Mouse (Mus musculus) mouse trophoblast stem cell (cell line): ENCODE data around the gene Higd2a.

Source experiments
- in situ Hi-C, 2 experiments: fragments of 300-500 bp; cut with MseI, MboI; formaldehyde crosslinking; loops; 2 replicates in 1 of 2; 3 replicates in 1 of 2; pipeline ENCODE4 v1.15.1; 2025

Gene Higd2a

DNA sequence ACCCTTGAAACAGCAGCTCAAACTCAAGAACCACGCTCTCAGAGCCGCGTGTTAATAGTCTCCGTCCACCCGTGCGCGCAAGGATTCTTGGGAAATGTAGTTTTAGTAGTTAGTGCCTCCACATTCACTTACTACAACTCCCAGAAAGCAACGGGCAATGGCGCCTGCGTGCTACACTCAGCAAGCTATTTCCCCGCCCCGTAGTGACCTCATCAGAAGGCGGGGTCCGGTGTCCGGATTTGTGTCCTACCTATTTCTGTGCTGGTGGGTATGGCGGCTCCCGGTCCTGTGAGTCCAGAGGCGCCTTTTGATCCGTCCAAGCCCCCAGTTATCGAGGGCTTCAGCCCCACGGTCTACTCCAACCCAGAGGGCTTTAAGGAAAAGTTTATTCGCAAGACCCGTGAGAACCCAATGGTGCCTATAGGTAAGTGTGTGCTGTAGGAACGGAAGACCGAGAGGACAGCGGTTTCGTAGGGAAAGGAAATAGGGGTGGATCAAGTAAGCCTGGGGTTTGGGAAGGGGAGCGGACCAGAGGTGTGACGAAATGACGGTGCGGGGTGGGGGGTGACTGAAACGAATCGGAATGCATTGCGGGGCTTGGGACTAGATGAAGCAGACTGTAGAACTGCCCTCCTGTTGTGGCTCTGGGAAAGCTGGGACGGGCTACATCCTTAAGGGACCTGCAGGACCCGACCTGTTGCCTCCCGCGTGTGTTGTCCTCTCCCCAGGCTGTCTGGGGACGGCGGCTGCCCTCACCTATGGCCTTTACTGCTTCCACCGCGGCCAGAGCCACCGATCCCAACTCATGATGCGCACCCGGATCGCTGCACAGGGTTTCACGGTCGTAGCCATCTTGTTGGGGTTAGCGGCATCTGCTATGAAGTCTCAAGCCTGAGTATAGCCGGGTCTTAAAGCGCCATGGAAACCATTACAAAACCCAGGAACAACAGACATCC lies at the start of gene Higd2a, which contains the start of gene Nop16:
TSS of gene Higd2a (plus strand) at position 212 of the 956 bp plus-strand sequence.
TSS of gene Nop16 (minus strand) at position 95 of the 956 bp plus-strand sequence.
- in situ Hi-C loops: no loop called here

DNA sequence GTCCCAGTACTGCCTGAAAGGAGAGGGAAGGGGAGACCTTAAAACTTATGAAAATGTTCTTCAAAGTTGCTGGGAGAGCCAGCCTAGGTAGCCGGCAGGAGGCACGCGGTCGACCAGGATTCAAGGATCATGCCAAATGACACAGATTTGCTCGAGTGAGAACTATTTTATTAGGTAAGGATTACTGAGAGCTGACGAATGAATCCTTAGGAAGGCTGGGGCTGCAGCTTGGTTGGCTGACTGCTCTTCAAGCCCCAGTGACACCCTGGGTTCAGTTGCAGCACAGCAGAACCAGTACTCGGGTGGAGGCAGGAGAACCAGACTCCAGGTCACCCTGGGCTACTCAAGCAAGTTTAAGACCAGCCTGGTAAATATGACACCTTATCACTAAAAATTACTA lies 42.0 kb upstream of the Higd2a start:
- in situ Hi-C loops: no loop called here

DNA sequence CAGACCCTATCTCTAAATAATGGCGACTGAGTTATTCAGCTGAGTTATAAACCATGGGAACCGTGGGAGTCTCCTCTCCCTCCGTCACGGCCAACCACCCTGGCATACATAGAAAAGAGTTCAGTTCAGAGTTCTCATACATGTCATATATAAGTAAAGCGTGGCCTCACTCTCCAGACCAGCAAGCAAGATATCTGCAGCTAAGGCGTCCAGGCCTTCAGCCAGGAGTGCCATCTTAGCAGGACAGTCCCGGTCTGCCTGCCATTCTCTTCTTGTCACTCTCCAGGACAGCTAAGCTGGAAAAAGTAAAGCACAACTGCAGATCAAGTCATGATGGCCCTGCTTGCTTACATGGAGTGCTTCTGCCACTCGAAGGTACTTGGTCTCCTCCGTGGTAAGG lies 33.8 kb upstream of the Higd2a start:
- in situ Hi-C loops: no loop called here

DNA sequence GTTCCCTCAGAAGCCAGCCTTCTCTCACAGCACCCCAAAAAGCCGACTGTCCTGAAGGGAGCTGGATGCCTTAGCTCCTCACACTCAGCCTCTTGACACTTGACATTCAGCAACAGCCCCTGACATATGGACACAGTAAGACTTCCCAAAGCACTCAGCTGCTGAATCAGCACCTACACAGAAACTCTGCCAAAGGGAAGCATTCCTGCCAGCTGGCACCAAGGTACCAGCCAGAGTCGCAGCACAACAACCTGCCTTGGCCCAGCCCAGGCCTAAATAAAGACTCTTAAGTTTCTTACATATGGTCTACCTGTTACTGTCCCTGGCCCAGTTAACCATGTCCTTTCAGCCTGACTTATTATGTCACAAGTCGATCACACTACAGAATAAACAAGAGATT lies 33.2 kb upstream of the Higd2a start:
- in situ Hi-C loops: no loop called here

DNA sequence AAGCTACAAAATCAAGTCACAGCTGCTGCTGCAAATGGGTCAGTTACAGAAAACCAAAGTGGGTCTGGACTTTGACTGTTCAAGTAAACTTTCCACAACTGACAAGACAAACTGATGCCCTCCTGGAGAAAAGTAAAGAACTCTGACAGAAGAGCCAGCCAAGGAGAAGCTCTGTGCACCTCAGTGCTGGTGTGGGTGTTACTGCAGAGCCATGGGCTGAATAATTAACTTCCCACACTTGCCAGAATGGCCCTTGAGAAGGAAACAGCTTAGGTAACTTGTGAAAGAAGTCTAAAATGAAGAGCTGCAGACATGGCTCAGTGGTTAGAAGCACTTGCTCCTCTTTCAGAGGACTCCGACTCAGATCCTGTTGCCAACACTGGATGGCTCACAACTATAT lies 32.4 kb upstream of the Higd2a start:
- in situ Hi-C loops: no loop called here

DNA sequence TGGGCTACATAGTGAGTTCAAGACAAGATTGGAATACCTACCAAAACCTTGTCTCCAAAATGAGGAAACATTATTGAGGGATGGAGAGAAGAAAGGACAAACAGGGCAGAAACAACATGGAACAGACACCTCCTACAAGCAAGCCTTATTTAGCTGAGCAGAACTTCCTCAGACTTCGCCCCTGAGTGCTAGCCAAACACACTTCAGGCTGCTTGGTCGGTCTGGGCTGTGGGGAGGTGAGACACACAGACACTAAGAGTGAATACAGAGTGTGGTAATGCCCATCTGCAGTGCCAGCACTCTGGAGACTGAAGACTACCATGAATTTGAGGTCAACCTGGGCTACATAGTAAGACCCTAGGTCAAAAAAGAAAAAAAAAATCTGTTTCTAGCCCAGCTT lies 30.4 kb upstream of the Higd2a start:
- in situ Hi-C loops: no loop called here

DNA sequence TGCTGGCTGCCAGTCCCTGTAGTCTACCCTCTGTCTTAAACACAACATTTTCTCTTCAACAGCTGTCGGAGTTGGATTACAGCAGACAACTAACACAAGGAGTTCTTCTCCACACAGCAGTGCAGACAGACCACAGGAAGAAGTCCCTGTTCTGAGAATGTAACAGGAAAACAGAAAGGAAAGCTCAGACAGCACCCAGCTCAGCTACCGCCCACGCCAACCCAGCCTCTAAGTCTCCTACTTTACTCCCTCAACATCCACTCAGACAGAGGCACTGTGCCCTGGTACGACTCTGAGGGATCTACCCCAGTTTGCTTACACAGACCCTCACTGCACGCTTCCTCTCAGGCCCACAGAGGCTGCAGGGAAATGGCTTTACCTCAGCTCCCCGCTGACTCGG lies 29.4 kb upstream of the Higd2a start:
- in situ Hi-C loops: no loop called here

DNA sequence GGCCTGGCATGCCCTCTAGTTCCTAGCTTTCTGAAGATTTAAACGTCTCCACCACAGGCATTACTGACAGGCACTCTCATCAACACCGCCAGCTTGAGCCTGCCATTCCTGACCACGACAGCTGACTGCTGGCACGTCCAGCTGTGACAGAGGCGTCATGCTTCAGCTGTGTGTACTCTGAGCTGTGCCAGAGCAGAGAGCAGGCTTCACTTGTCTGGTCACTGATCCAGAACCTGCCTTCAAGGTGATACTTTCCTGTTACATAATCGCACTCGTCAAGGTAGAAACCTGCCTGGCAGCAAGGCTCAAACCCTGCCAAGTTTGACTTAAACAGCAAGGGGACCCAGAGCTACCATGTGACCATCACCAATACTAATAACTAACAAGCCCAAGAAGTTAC lies 27.4 kb upstream of the Higd2a start:
- in situ Hi-C loops: no loop called here

DNA sequence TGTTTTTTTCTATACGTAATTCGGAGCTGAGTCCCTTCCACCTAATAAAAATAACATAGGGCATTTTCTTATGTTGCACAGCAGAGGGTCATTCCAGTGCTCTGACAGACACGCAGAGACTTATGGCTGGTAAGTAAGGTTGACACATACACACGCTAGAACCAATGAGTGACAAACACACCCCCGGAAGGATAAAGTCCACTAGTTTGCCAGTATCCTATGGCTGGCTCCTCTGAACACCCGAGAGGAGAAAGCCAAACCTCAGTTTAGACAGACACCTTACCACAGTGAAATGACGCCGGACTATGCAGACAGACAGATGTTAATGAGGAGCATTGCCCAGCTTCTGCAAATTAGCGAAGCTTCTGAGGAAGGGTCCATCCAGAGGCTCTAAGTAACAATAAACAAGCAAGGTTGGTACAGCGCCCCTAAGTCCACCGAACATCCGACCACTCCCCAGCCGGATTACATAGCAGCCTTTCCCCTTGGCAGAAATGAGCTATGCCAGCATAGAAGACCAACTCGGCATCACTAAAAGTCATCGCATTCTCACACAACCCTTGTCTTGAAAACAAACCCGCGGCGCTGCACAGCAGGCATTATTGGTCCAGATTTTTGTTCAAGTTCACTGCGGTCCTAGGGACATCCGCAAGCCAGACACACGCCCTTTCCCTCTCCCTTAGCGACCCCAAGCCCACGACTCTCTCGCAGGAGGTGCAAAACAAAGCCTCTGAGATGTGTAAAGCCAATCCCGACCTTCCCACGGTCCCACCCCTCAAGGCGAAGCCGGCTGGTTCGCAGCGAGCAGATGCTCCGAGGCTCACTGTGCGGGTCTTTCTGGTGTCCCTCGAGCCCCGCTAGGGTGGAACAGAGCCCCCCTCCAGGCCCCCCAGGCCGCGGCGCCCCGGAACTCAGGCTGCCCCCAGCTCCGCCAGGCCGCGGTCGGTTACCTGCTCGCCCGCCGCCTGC lies 25.5 kb upstream of the Higd2a start:
- in situ Hi-C loops: no loop called here

DNA sequence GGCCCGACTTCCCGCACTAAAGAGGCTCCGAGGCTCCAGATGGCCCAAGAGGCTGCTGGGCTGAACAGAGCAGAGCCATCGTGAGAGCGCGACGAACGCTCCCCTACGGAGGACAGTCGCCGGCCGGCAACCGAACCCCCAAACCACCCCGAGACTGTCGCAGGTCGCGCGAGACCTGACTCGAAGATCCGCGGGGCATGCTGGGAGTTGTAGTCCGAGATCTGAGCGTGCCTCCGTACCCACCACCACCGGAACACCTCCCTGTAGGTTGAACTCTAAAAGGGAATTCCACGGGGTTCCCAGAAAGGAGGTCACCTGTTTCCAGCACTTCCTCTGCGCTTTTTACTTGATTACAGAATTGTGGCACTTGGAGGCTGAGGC lies 24.8 kb upstream of the Higd2a start, which contains the start of gene 4833439L19Rik:
TSS of gene 4833439L19Rik (minus strand) at position 235 of the 381 bp plus-strand sequence.
- in situ Hi-C loops: no loop called here

DNA sequence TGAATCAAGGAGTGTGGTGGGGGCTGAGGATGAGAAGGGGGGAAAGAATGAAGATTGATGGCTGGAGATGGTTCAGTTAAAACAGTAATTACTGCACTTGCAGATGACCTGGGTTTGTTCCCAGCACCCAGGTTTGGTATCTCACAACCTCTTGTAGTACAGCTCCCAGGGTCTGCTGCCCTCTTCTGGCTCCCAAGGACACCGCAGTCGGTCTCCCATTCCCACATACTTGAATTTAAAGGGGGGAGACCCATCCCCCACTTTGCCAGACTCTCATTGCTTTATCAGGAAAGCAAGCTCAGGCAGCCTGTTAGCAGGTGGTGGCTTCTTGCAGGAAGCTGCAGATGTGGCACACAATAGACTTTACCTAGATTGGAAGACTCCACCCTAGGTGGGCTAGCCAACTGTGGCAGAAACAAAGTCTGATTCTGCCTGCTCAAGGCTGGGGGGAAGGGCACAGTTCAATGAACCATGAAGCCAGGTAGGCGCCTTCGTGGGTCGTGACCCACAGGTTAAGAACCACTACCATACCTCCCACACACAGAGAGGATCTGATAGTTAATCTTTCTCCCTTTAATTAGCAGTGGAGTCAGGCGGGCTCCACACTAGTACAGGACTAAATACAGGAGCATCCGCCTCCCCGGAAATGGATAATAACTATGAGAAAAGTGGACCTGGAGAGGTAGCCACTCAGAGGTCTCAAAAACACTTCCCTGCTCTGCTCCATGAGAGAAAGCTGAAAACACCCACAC lies 24.2 kb upstream of the Higd2a start:
- in situ Hi-C loops: no loop called here

DNA sequence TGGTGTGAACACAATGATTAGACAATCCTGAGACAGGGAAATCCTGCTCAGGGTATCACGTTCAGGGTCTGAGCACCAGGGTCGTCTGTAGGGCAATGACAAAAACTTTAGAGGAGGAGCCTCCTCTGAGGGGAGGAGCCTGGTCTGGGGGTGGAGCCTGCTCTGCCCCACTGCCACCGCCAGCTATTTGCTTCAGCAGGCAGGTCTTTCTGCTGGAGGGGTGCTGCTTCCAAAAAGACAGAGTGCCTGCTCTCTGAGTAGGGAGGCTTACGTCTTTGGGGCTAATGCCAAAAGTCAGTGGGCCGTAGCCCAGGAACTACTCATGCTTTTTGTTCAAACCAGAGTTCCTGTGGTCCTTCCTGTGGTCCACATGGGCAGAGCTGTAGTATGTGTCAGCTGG lies 21.6 kb upstream of the Higd2a start:
- in situ Hi-C loops: no loop called here

DNA sequence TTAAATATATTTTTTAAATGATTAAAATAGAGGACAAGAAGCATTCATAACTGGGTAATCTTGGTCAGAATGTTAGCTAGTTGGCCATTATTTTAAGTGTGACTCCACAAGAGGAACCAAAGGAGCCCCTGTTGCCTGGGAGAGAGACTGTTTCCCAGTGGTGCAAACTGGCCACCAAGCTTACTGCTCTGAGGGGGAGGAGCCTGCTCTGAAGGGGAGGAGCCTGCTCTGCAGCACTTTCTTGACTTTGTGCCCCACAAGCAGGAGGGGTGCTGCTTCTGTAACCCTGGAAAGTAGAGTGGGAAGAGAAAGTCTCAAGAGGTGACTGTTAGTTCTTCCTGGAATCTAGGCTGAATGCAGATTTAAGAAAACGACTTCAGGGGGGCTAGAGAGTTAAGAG lies 20.7 kb upstream of the Higd2a start:
- in situ Hi-C loops: no loop called here

DNA sequence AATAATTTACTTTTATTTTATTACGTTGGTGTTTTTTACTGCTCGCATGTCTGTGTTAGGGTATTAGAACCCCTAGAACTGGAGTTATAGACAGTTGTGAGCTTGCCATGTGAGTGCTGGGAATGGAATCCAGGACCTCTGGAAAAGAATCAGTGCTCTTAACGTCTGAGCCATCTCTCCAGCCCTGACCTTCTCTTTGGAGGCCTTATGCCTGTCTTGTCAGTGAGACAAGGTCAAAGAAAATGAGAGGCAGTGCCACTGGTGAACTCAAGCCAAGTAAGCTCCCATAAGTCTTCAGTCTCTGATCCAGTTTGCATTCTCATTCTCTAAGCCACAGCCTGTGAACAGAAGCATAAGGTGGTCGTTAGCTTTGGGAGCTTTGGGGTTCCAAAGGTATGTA lies 19.3 kb upstream of the Higd2a start:
- in situ Hi-C loops: no loop called here

DNA sequence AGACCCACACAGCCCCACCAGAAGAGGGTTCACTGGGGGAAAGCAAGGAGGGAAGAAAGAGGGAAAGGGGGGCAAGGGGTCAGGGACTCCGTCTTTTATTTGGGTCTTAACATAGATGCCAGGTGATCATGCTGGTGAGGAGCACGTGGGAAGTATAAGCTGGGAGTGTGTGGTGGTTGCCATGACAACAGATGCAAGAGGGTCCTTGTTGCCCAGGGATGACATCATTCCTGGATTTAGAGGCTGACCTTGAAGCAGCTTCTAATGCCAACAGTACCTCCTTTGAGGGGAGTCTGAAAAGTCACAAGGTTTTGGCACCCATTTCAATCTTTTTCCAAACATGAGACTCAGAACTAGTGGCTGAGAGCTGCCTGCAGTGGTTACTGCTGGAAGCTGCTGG lies 18.4 kb upstream of the Higd2a start:
- in situ Hi-C loops: no loop called here

DNA sequence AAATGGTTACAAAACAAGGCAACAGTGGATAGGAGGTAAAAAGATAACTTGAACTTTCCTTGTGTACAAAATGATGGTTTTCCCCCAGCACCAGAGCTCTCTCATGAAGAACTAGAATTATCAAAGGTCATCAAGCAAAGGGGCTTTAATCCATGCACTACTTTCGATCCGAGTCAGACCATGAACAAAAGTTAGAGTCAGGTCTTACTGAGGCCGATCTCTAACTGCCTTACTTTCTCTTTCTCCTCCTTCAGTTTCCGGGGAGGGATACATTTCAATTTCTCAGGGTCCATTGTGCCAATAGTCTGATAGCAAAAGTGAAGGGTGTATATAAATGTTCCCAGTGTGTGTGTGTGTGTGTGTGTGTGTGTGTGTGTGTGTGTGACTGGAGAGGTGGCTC lies 17.4 kb upstream of the Higd2a start:
- in situ Hi-C loops: no loop called here

DNA sequence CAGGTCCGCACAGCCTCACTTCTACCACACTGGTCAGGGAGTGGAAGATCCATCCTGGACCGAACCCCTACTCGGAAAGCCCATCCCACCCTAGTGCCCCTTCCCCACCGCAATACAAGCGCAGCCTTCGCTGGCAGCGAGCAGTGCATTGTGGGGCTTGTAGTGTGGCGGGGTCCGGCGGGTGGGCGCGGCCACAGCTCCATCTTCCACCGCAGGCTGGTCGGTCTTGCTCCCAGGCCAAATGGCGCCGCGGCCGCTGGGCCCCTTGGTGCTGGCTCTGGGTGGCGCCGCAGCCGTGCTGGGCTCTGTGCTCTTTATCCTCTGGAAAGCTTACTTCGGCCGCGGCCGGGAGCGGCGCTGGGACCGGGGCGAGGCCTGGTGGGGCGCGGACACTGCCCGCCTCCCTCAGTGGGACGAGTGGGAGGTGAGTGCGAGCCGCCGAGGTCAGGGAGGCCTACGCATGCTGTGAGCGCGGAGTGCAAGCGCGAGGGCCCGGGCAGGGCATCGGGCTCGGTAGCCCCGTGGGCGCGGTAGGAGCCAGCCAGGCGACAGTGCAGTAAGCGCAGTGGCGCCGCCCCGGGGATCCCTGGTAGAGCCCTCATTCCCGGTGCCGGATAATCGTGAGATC lies 15.0 kb upstream of the Higd2a start, which contains the start of gene Arl10:
TSS of gene Arl10 (plus strand) at position 162 of the 628 bp plus-strand sequence.
- in situ Hi-C loops: no loop called here

DNA sequence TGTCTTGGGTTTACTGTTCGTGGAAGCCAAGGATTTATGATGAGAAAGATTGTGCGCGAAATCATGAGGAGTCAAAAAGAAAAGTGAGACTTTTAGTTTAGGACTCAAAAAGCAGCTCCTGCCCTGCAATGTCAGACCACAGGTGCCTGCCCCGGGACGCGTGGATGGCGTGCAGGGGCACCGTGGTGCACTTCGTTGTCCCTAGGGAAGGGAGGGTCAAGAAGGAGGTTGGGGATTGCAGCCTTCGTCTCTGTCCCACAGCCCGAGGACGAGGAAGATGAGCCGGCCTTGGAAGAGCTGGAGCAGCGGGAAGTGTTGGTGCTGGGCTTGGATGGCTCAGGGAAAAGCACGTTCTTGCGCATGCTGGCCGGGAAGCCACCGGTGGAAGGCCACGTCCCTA lies 14.5 kb upstream of the Higd2a start:
- in situ Hi-C loops: no loop called here

DNA sequence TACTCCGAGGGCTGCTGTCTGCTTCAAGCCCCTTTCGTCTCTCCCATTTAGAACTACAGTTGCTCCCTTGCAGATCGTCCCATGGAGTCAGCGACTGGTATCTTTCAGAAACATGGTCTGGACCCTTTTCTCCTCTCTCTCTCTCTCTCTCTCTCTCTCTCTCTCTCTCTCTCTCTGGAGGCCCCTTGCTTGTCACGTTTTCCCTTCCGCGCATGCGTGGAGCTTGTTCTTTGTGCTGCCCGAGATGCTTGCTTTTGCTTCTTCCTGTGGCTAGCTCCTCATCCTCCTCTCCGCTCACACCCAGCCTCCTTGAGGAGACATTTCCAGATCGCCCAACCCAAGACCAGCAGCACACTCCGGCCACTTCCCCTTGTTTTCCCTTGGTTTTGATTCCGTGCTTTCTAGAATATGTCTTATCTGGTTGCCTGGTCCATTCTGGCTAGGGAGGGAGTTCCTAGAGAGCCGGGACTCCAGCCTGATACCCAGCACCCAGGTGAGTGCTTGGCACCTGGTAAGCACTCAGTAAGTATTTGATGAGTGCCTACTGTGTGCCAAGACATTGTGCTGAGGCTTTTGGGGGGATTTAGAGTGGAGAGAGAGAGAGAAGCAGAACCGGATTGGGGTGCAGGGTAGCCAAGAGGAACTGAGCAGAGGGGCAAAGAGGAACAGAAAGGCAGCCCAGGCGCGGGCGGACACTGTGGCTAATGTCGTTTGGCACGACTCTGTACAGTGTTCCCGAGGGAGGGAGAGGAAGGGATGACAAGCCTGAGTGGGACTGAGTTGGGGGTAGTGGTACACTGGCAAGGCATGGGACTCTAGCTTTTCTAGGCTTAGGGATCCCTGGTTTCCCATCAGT lies 12.1 kb upstream of the Higd2a start:
- in situ Hi-C loops: no loop called here

DNA sequence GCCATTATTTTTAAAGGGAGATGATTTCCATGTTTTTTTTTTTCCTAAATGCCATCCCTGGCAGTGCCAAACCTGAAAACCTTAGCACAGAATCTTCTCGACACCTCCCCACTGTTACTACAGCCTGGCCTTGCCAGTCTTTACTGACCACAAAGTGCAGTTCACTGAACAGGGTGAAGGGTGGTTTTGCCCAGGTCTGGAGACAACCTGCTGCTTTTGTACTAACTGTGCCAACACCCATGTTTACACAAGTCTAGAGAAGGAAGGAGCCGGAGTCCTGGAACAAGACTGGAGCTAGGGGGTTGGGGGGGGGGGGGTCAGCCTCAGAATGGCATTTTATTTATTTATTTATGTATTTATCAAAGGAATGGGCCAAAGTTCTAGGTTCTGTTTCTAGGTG lies 8.6 kb upstream of the Higd2a start:
- in situ Hi-C loops: no loop called here
